Mouse (Mus musculus) forebrain, embryonic 13.5 days (tissue): ENCODE results near the gene Loxl3. TPM values are rescaled to one million over a fixed set of nuclear protein-coding genes. Genes with fewer than 3 reads are reported as not detected.

ENCODE experiments used
- ATAC-seq: fragments of 200-750 bp; cut with Nextera tagmentation; 2 replicates; pipeline ENCODE4 v1.8.0; 2017
- H3K27ac ChIP-seq: fragments of 300-500 bp; sonication (generic); 2 replicates; pipeline ENCODE4 v1.5.1; 2015; ENCODE audit warnings: inconsistent platforms, mild to moderate bottlenecking, moderate library complexity
- H3K27me3 ChIP-seq: fragments of 300-500 bp; sonication (generic); 2 replicates; pipeline ENCODE4 v1.6.1; 2015; ENCODE audit warnings: mild to moderate bottlenecking, inconsistent platforms
- H3K36me3 ChIP-seq: fragments of 300-500 bp; sonication (generic); 2 replicates; pipeline ENCODE4 v1.6.1; 2015; ENCODE audit warnings: mild to moderate bottlenecking, inconsistent platforms; ENCODE audit not compliant: poor library complexity, severe bottlenecking
- H3K4me1 ChIP-seq: fragments of 300-500 bp; sonication (generic); 2 replicates; pipeline ENCODE4 v1.6.1; 2015; ENCODE audit warnings: inconsistent platforms
- H3K4me2 ChIP-seq: fragments of 300-500 bp; sonication (generic); 2 replicates; pipeline ENCODE4 v1.6.1; 2015; ENCODE audit warnings: inconsistent platforms, mild to moderate bottlenecking, moderate library complexity
- H3K4me3 ChIP-seq: fragments of 300-500 bp; sonication (generic); 2 replicates; pipeline ENCODE4 v1.5.1; 2015; ENCODE audit warnings: mild to moderate bottlenecking, inconsistent platforms
- H3K9ac ChIP-seq: fragments of 300-500 bp; sonication (generic); 2 replicates; pipeline ENCODE4 v1.6.1; 2015; ENCODE audit warnings: mild to moderate bottlenecking, inconsistent platforms
- H3K9me3 ChIP-seq: fragments of 300-500 bp; sonication (generic); replicated peaks from 2 replicates; pipeline ENCODE4 v1.6.1; 2016; ENCODE audit warnings: inconsistent platforms
- WGBS: fragments of 180-500 bp; shearing (Covaris S2); methylation state at CpG from one replicate; pipeline ENCODE4 v1.1.7; 2015; 5-methylcytosine and 5-hydroxymethylcytosine counted together
- polyA plus RNA-seq: library from polyadenylated mRNA; unstranded; fragments of >200 nt; fragmentation: Nextera tagmentation; extraction: Ambion mirVana; gene quantifications from 2 replicates; pipeline ENCODE4 v1.2.1, GENCODE M21; 2015

The Loxl3 gene
- polyA plus RNA-seq, 1 experiment from 2014 or later = 5.4 TPM

- Histone ChIP-seq H3K9ac (peak within 1 kb of the TSS; percentile 84), H3K4me3 (peak within 1 kb of the TSS; percentile 79), H3K9me3 (no peaks in the 10 kb centered on the region), H3K27ac (peak within 1 kb of the TSS; percentile 87), H3K4me2 (peak within 1 kb of the TSS; percentile 97), H3K36me3 (peaks cover 29% of the 10 kb centered on the region), H3K27me3 (peaks cover 51% of the 10 kb centered on the region), H3K4me1 (peaks cover 21% of the 10 kb centered on the region)
- WGBS = under 1% methylated on average over 54 of the region's 54 CpGs
- peak; percentile 82 for ATAC-seq
Measured at GRCm38 (mm10) chr6:83077630-83078323, 43.8 kb downstream of the Loxl3 start, which contains the start of gene Pcgf1. Gene Pcgf1 (plus strand): TSS chr6:83077869.

- peaks cover 51% of the 10 kb centered on the region for H3K27me3 ChIP-seq
- no peaks in the 10 kb centered on the region for H3K9me3 ChIP-seq
- peak overlapping the region; percentile 97 for H3K4me2 ChIP-seq
- peak overlapping the region; percentile 79 for H3K4me3 ChIP-seq
- H3K9ac ChIP-seq = peak overlapping the region; percentile 84
- under 1% methylated on average over 46 of the region's 46 CpGs for WGBS
- peaks cover 29% of the 10 kb centered on the region for H3K36me3 ChIP-seq
- peaks cover 21% of the 10 kb centered on the region for H3K4me1 ChIP-seq
- H3K27ac ChIP-seq = peak overlapping the region; percentile 87
- ATAC-seq = peak; percentile 94
Measured at GRCm38 (mm10) chr6:83078324-83078858, 44.4 kb downstream of the Loxl3 start.

GRCm38 (mm10) chr6:83080210-83080609 lies 46.2 kb downstream of the Loxl3 start:
- H3K4me2 ChIP-seq = 0 out of 2 replicates have a peak overlapping the region, but pooled peaks have one; percentile 97
- ATAC-seq = no peak
- H3K27ac ChIP-seq = no peak overlapping the region
- H3K9me3 ChIP-seq = no peaks in the 10 kb centered on the region
- peaks cover 51% of the 10 kb centered on the region for H3K27me3 ChIP-seq
- WGBS = 94% methylated on average over 5 of the region's 5 CpGs
- H3K4me3 ChIP-seq = no peak overlapping the region
- peaks cover 29% of the 10 kb centered on the region for H3K36me3 ChIP-seq
- no peak overlapping the region for H3K9ac ChIP-seq
- H3K4me1 ChIP-seq = peaks cover 21% of the 10 kb centered on the region

- ATAC-seq = no peak
- Histone ChIP-seq H3K4me1 (peaks cover 19% of the 10 kb centered on the region), H3K27ac (no peak overlapping the region), H3K9me3 (no peaks in the 10 kb centered on the region), H3K27me3 (peaks cover 63% of the 10 kb centered on the region), H3K4me3 (no peak overlapping the region), H3K4me2 (no peak overlapping the region), H3K9ac (no peak overlapping the region), H3K36me3 (peaks cover 29% of the 10 kb centered on the region)
- WGBS = 5% methylated on average over 5 of the region's 5 CpGs
Measured at GRCm38 (mm10) chr6:83083497-83083896, 49.5 kb downstream of the Loxl3 start.

- Histone ChIP-seq H3K4me1 (peaks cover 12% of the 10 kb centered on the region), H3K27ac (no peak overlapping the region), H3K9me3 (no peaks in the 10 kb centered on the region), H3K4me3 (no peak overlapping the region), H3K4me2 (no peak overlapping the region), H3K36me3 (peaks cover 29% of the 10 kb centered on the region), H3K9ac (no peak overlapping the region), H3K27me3 (peaks cover 71% of the 10 kb centered on the region)
- WGBS = 5% methylated on average over 6 of the region's 6 CpGs
- ATAC-seq = no peak
Measured at GRCm38 (mm10) chr6:83084477-83084876, 50.5 kb downstream of the Loxl3 start.

GRCm38 (mm10) chr6:83086121-83087035 lies 52.4 kb downstream of the Loxl3 start, which contains the start of gene Lbx2:
Gene Lbx2 (plus strand): TSS chr6:83086367.
- WGBS = 2% methylated on average over 42 of the region's 42 CpGs
- Histone ChIP-seq H3K27me3 (peaks cover 88% of the 10 kb centered on the region), H3K9me3 (no peaks in the 10 kb centered on the region), H3K27ac (no peak within 1 kb of the TSS), H3K4me3 (0 out of 2 replicates have a peak within 1 kb of the TSS, but pooled peaks have one; percentile 4), H3K36me3 (peaks cover 14% of the 10 kb centered on the region; the same call in 1 of the 2 replicates), H3K4me1 (peaks cover 6% of the 10 kb centered on the region; the same call in 1 of the 2 replicates), H3K9ac (0 out of 2 replicates have a peak within 1 kb of the TSS, but pooled peaks have one; percentile 16), H3K4me2 (peak within 1 kb of the TSS; percentile 5; the same call in 1 of the 2 replicates)
- ATAC-seq = no peak

GRCm38 (mm10) chr6:83087205-83087925 lies 53.4 kb downstream of the Loxl3 start:
- H3K4me2 ChIP-seq = peak overlapping the region; percentile 24
- peaks cover 6% of the 10 kb centered on the region; the same call in 1 of the 2 replicates for H3K4me1 ChIP-seq
- no peaks in the 10 kb centered on the region for H3K9me3 ChIP-seq
- peak overlapping the region; percentile 14; the same call in 1 of the 2 replicates for H3K4me3 ChIP-seq
- peaks cover 94% of the 10 kb centered on the region for H3K27me3 ChIP-seq
- 0 out of 2 replicates have a peak, but pooled peaks cover 4% of the 10 kb centered on the region for H3K36me3 ChIP-seq
- no peak overlapping the region for H3K9ac ChIP-seq
- H3K27ac ChIP-seq = no peak overlapping the region
- WGBS = under 1% methylated on average over 47 of the region's 47 CpGs
- no peak for ATAC-seq

- H3K9me3 ChIP-seq = no peaks in the 10 kb centered on the region
- no peak for ATAC-seq
Measured at GRCm38 (mm10) chr6:83087926-83088260, 53.9 kb downstream of the Loxl3 start.

GRCm38 (mm10) chr6:83092416-83093127 lies 58.6 kb downstream of the Loxl3 start:
- H3K27me3 ChIP-seq = peaks cover 58% of the 10 kb centered on the region
- H3K36me3 ChIP-seq = no peaks in the 10 kb centered on the region
- H3K9me3 ChIP-seq = no peaks in the 10 kb centered on the region
- no peak overlapping the region for H3K4me2 ChIP-seq
- no peak overlapping the region for H3K27ac ChIP-seq
- no peak for ATAC-seq
- WGBS = 53% methylated on average over 6 of the region's 6 CpGs
- no peak overlapping the region for H3K9ac ChIP-seq
- no peaks in the 10 kb centered on the region; the same call in 1 of the 2 replicates for H3K4me1 ChIP-seq
- H3K4me3 ChIP-seq = no peak overlapping the region

More at GRCm38 (mm10) chr6:83087926-83088260, 53.9 kb downstream of the Loxl3 start:
- Histone ChIP-seq H3K27ac (no peak overlapping the region), H3K4me3 (peak overlapping the region; percentile 14; the same call in 1 of the 2 replicates), H3K9ac (no peak overlapping the region), H3K27me3 (peaks cover 94% of the 10 kb centered on the region), H3K4me1 (peaks cover 6% of the 10 kb centered on the region; the same call in 1 of the 2 replicates), H3K36me3 (no peaks in the 10 kb centered on the region), H3K4me2 (peak overlapping the region; percentile 24; the same call in 1 of the 2 replicates)
- 4% methylated on average over 9 of the region's 9 CpGs for WGBS

GRCm38 (mm10) chr6:83095968-83096367 lies 62.0 kb downstream of the Loxl3 start:
- no peak overlapping the region for H3K4me3 ChIP-seq
- no peak overlapping the region for H3K27ac ChIP-seq
- no peak overlapping the region for H3K9ac ChIP-seq
- H3K4me2 ChIP-seq = no peak overlapping the region
- H3K27me3 ChIP-seq = peaks cover 39% of the 10 kb centered on the region
- ATAC-seq = no peak
- no peaks in the 10 kb centered on the region for H3K9me3 ChIP-seq
- 0 out of 2 replicates have a peak, but pooled peaks cover 3% of the 10 kb centered on the region for H3K4me1 ChIP-seq
- no peaks in the 10 kb centered on the region for H3K36me3 ChIP-seq
- WGBS = 56% methylated on average over 6 of the region's 6 CpGs
